Mouse (Mus musculus): Measurements from ENCODE around the gene Gins2.
A peak's percentile ranks its signal among the peaks of the same experiment; 100 is the strongest.

Gins2 gene

GRCm38 (mm10) chr8:120563851-120564837 lies 25.0 kb downstream of the Gins2 start:
- peak; percentile 95 to 96 for DNase-seq

DNA sequence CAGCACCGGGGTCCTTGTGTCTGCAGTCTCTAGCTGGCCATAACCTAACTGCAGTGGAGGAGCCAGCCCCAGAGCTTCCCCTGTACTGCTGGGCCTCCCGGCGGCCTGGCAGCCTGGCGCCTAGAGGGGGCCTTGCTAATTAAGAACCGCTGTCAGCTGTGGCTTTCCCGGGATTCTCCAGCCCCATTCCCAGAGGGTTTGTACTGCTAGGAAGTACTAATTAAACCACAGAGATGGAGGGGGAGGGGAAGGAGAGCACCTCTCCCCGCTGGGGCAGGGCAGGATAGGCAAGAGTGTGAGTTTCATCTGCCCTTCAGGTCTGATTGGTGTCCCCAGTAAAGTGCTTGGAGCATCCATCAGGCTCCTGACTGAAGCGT lies 25.8 kb downstream of the Gins2 start:
- DNase-seq, result no peak

- DNase-seq, result no peak
Measured at GRCm38 (mm10) chr8:120562680-120563347, 26.3 kb downstream of the Gins2 start.

GRCm38 (mm10) chr8:120561539-120562435 lies 27.3 kb downstream of the Gins2 start:
- peak in 1 of 2 experiments; percentile 47 for DNase-seq

- no peak for DNase-seq
Measured at GRCm38 (mm10) chr8:120560535-120560934, 28.6 kb downstream of the Gins2 start.

GRCm38 (mm10) chr8:120559654-120560053 lies 29.4 kb downstream of the Gins2 start:
- no peak for DNase-seq

- DNase-seq, result no peak
Measured at GRCm38 (mm10) chr8:120558162-120558561, 30.9 kb downstream of the Gins2 start.

GRCm38 (mm10) chr8:120557170-120557965 lies 31.7 kb downstream of the Gins2 start:
- DNase-seq, result no peak

DNA sequence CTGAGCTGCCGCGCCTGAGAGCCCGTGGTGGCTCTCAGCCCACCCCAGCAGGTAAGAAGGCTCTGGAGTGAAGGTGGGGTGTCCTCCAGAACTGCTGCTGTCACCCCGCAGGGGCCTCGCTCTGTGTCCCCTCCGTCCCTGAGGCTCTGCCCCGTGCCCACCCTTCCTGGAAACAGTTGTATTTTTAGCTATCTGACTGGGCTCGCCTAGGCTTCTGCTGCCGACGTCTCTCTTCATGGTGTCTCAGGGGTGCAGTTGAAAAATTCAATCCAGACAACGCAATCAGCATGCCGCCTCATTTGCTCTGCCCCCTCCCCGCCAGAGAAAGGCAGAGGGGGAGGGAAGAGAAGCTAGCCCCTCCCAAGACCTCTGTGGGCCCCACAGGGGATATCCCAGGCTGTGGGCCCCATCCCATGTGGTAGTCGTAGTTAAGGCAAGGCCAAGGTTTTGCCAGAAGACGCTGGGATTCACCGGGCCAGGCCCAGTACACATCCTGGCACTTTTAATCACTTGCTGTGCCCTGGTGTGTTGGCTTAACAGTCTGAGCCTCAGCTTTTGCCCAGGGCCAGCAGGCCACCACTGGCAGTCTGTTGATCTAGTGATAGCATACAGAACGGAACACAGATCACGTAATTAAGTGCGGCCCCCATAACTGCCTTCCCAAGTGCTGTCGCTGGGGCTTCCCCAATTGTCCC lies 32.8 kb downstream of the Gins2 start:
- no peak for DNase-seq

DNA sequence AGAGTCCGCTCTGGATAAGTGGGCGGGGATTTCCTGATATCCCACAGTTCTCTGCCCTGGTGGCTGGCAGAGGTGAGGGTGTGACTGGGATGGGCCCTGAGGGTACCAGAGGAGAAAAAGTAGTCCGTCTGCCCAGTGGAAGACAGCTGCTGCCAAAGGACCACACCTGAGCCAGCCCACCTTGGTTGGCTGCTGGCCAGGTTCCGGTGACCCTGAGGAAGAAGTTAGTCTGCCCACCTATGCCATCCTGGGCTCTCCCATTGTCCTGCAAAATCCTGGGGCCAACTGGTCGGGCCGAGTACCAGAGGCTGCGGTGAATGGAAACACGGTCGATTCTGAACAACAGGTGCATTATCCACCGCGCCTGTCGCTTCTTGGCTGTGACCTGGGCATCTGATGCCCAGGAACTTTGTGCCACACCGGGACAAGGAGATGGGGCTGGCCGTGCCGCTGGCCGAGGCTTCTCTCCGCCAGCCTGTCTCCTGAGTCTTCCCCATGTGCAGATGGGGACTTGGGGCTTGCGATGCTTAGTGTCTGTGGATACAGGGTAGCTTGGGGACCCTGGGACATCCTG lies 34.6 kb downstream of the Gins2 start:
- no peak for DNase-seq

DNA sequence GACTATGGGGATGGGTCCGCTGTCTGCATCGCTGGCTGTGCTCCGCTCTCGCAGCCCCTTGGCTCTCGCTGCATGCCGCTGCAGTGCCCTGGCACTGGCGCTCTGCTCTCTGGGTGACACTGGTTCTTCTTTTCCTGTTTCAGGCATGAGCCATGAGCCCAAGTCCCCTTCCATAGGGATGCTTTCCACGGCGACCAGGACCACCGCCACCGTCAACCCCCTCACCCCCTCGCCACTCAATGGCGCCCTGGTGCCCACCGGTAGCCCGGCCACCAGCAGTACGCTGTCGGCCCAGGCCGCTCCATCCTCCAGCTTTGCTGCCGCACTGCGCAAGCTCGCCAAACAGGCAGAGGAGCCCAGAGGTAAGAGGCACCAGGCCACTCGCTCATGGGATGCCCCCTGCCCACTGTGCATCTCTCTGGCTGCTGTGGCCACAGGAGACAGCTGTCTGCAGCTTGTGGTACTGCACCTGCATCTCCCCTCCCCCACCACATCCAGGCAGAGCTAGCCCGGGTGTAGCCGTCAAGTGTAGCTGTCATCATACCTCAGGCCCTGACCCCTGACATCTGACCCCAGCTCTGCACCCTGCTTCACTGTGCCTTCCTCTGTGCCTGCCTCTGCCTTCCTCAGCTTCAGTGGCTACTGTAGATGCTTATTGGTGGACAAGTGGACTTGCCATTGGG lies 35.5 kb downstream of the Gins2 start:
- DNase-seq, result no peak

- no peak for DNase-seq
Measured at GRCm38 (mm10) chr8:120552509-120552908, 36.6 kb downstream of the Gins2 start.

DNA sequence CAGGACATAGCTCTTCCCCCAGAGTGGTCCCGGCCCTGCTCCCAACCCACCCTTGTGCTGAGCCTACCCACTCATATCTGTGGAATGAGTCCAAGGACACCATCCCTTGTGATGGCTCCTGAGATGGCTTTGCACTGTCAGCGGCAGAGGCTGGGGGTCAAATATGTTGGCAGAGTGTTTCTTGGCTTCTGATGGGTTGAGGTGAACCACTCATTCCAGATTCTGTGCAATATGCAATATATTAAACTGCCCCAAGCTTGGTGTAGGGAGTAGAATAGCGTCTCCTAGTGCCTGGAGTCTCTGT lies 37.5 kb downstream of the Gins2 start:
- DNase-seq, result no peak

- DNase-seq, result no peak
Measured at GRCm38 (mm10) chr8:120550937-120551676, 38.0 kb downstream of the Gins2 start.

DNA sequence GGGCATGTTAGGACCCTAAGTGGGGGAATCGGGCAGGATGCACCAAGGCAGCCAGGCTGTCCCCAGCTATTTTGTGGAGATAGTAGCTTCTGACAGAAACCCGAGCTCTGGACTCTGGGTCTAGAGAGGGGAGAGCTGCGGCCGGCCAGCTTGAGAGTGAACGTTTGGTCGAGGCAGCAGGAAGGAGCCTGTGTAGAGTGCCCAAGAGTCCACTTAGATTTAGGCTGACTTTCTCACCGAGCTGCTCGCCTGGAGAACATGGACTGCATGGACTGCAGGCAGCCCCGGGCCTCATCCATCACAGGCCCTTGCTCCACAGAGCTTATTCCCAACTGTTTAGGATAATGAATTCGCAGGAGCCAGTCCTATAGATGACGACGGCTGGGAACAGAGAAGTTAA lies 38.7 kb downstream of the Gins2 start:
- DNase-seq, result no peak

DNA sequence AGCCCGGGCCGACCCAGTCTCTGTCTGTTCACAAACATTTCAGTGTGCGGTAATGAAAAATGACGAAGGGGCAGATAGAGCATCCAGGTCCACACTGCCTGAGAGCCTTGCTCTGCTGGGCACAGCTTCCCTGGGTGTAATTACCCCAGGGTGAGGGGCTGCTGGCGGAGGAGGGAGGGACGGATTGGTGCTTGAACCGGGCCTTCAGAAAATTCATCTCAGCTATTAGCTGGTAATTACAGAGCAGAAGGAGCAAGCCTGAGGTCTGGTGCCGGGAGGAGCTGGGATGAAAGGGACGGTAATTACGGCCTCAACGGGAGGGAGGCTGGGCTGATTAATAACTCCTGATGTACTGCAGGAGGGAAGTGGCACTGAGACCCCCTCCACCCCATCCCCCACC lies 39.2 kb downstream of the Gins2 start:
- no peak for DNase-seq

- DNase-seq, result peak; percentile 45 to 68
Measured at GRCm38 (mm10) chr8:120549321-120549921, 39.7 kb downstream of the Gins2 start.

GRCm38 (mm10) chr8:120548313-120548761 lies 40.8 kb downstream of the Gins2 start:
- DNase-seq, result no peak

DNA sequence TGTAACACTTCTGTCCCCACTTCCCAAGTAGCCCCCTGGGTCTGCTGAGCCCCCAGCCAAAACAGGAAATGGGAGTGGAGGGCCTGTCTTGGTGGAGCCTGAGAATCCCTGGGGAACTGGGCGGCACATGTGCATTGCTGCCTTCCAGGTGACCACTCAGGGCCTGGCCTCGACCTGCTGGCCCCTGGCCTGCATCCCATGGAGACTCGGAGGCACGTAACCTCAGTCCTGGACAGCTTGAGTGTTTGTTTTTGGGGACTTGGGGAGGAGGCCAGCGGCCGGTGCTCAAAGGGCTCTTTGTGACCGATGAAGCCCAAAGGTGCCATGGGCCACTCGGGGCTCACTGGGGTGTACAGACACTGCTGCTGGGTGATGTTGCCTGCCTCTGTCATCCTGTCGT lies 41.5 kb downstream of the Gins2 start:
- peak in 1 of 2 experiments; percentile 66 for DNase-seq
